Mouse (Mus musculus) intestine, postnatal 0 days (tissue): ENCODE measurements around the gene Fip1l1. TPM values are rescaled to one million over a fixed set of nuclear protein-coding genes. Genes with fewer than 3 reads are reported as not detected.
A peak's percentile ranks its signal among the peaks of the same experiment; 100 is the strongest.

Experiments
- ATAC-seq: fragments of 200-750 bp; cut with Nextera tagmentation; 2 replicates; pipeline ENCODE4 v1.8.0; 2017; ENCODE audit warnings: mild to moderate bottlenecking, moderate TSS enrichment, moderate library complexity
- H3K27ac ChIP-seq: fragments of 300-500 bp; sonication (generic); 2 replicates; pipeline ENCODE4 v1.5.1; 2014; ENCODE audit warnings: mild to moderate bottlenecking, low read depth, low read length, moderate library complexity
- H3K27me3 ChIP-seq: fragments of 300-500 bp; sonication (generic); replicated peaks from 2 replicates; pipeline ENCODE4 v1.6.1; 2014; ENCODE audit warnings: low read length, mixed read lengths; ENCODE audit not compliant: control insufficient read depth, insufficient read depth
- H3K36me3 ChIP-seq: fragments of 300-500 bp; sonication (generic); 2 replicates; pipeline ENCODE4 v1.6.1; 2014; ENCODE audit warnings: mild to moderate bottlenecking, moderate library complexity; ENCODE audit not compliant: control insufficient read depth, insufficient read depth
- H3K4me1 ChIP-seq: fragments of 300-500 bp; sonication (generic); replicated peaks from 2 replicates; pipeline ENCODE4 v1.6.1; 2014; ENCODE audit warnings: antibody characterized with exemption, low read length, mixed read lengths; ENCODE audit not compliant: control insufficient read depth, insufficient read depth
- H3K4me2 ChIP-seq: fragments of 300-500 bp; sonication (generic); replicated peaks from 2 replicates; pipeline ENCODE4 v1.6.1; 2014; ENCODE audit warnings: low read depth, mild to moderate bottlenecking, moderate library complexity
- H3K4me3 ChIP-seq: fragments of 300-500 bp; sonication (generic); 2 replicates; pipeline ENCODE4 v1.5.1; 2014; ENCODE audit warnings: low read depth, low read length
- H3K9ac ChIP-seq: fragments of 300-500 bp; sonication (generic); 2 replicates; pipeline ENCODE4 v1.6.1; 2014; ENCODE audit warnings: mild to moderate bottlenecking, low read depth, low read length
- H3K9me3 ChIP-seq: fragments of 300-500 bp; sonication (generic); 2 replicates; pipeline ENCODE4 v1.6.1; 2016; ENCODE audit warnings: mixed run types; ENCODE audit not compliant: control insufficient read depth
- CTCF ChIP-seq: sonication (generic); IDR thresholded peaks from 2 replicates; pipeline ENCODE4 v1.5.1; 2016; ENCODE audit warnings: low read depth, mild to moderate bottlenecking, control low read depth, antibody characterized with exemption, moderate library complexity
- WGBS: fragments of 180-500 bp; shearing (Covaris S2); extraction: QIAGEN DNeasy Blood & Tissue Kit; methylation state at CpG from one replicate; pipeline ENCODE4 v1.1.7; 2014; 5-methylcytosine and 5-hydroxymethylcytosine counted together
- polyA plus RNA-seq: library from polyadenylated mRNA; unstranded; fragments of >200 nt; fragmentation: Nextera tagmentation; extraction: Ambion mirVana; gene quantifications from 2 replicates; pipeline ENCODE4 v1.2.1, GENCODE M21; 2015

The Fip1l1 gene
- polyA plus RNA-seq, 1 experiment from 2014 or later: 37.7 TPM

- H3K9ac ChIP-seq: no peak overlapping the region
- no peaks in the 10 kb centered on the region for H3K27me3 ChIP-seq
- H3K4me2 ChIP-seq: no peak overlapping the region
- no peak for TF ChIP-seq CTCF
- no peaks in the 10 kb centered on the region for H3K36me3 ChIP-seq
- no peak overlapping the region for H3K27ac ChIP-seq
- no peak for ATAC-seq
- 72% methylated on average over 3 of the region's 3 CpGs for WGBS
- no peaks in the 10 kb centered on the region for H3K4me1 ChIP-seq
- no peaks in the 10 kb centered on the region for H3K9me3 ChIP-seq
- no peak overlapping the region for H3K4me3 ChIP-seq
These were observed 99.1 kb downstream of the Fip1l1 start for GRCm38 (mm10) chr5:74634391-74634790.

- Histone ChIP-seq H3K4me1 (no peaks in the 10 kb centered on the region), H3K27me3 (no peaks in the 10 kb centered on the region), H3K9ac (no peak overlapping the region), H3K4me3 (no peak overlapping the region), H3K4me2 (no peak overlapping the region), H3K27ac (no peak overlapping the region), H3K9me3 (no peaks in the 10 kb centered on the region), H3K36me3 (no peaks in the 10 kb centered on the region)
- TF ChIP-seq CTCF: no peak
- 90% methylated on average over 6 of the region's 6 CpGs for whole genome bisulfite sequencing
- ATAC-seq: no peak
These were observed 104.3 kb downstream of the Fip1l1 start for GRCm38 (mm10) chr5:74639516-74639915.

DNA sequence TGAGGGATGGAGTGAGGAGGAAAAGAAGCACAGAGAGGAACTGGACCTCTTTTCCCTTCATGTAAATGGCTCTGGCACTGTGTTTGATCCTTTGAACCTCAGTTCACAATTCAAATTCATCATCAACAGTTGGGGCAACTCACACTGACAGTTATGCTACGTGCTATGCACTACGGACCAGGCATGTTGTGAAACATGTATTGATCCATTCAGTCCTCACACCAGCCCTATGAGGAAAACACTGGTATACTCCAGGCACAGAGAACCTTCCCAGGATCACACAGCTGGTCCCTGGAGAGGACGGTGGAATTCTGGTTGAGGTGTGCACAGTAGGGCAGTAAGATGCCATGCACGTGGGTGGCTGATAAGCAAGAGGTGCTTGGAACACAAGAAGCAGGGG, 105.3 kb downstream of the Fip1l1 start:
- Histone ChIP-seq H3K27me3 (no peaks in the 10 kb centered on the region), H3K4me3 (no peak overlapping the region), H3K36me3 (no peaks in the 10 kb centered on the region), H3K4me2 (no peak overlapping the region), H3K9ac (no peak overlapping the region), H3K9me3 (no peaks in the 10 kb centered on the region), H3K4me1 (no peaks in the 10 kb centered on the region), H3K27ac (no peak overlapping the region)
- ATAC-seq: no peak
- no peak for TF ChIP-seq CTCF
- WGBS: 80% methylated on average over 4 of the region's 4 CpGs

DNA sequence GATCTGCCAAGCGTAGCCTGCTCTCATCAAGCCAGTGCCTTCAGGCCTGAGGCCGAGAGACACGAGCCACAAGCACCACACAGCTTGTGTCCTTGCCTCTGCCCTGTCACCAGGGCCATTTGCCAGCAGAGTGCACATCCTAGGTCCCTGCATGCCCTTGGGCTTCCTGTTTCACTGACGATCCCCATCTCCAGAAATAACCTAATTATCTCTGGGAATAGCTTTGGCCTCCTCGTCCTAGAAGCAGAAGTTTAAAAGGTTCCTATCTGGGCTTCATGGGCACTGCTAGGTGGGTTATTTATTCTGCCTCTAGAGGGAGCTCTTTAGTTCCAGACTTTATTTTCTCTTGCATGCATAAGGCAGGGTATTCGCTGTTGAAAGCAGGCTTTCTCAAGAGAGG, 105.8 kb downstream of the Fip1l1 start:
- H3K27me3 ChIP-seq: no peaks in the 10 kb centered on the region
- H3K36me3 ChIP-seq: no peaks in the 10 kb centered on the region
- H3K4me3 ChIP-seq: no peak overlapping the region
- H3K27ac ChIP-seq: no peak overlapping the region
- no peak overlapping the region for H3K9ac ChIP-seq
- 62% methylated on average over 6 of the region's 6 CpGs for WGBS
- H3K9me3 ChIP-seq: no peaks in the 10 kb centered on the region
- no peak overlapping the region for H3K4me2 ChIP-seq
- ATAC-seq: no peak
- H3K4me1 ChIP-seq: no peaks in the 10 kb centered on the region
- TF ChIP-seq CTCF: peak; percentile 75

DNA sequence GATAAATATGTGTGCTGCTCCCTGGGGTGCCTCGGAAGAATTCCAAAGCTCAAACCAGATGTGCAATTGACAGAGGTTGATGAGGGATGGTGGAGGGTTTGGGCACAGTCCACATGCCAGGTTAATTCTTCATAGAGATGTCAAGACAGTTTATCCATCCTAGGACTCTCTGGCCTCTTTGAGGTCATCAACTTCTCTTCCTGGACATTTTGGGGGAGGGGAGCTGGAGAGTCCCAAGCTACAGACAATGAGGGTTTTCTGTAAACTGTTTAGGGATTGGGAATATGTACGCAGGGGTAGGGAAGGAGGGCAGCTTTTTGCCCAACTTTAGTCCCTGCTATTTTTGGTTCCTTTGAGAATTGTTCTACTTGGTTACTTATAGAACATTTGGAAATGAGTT, 107.0 kb downstream of the Fip1l1 start:
- WGBS: 68% methylated on average over 2 of the region's 2 CpGs
- no peak for TF ChIP-seq CTCF
- no peak overlapping the region for H3K9ac ChIP-seq
- H3K4me3 ChIP-seq: no peak overlapping the region
- no peaks in the 10 kb centered on the region for H3K4me1 ChIP-seq
- no peak overlapping the region for H3K4me2 ChIP-seq
- H3K36me3 ChIP-seq: no peaks in the 10 kb centered on the region
- H3K27ac ChIP-seq: no peak overlapping the region
- no peaks in the 10 kb centered on the region for H3K27me3 ChIP-seq
- H3K9me3 ChIP-seq: no peaks in the 10 kb centered on the region
- ATAC-seq: no peak

- Histone ChIP-seq H3K36me3 (no peaks in the 10 kb centered on the region), H3K9me3 (no peaks in the 10 kb centered on the region), H3K9ac (no peak overlapping the region), H3K4me2 (no peak overlapping the region), H3K4me3 (no peak overlapping the region), H3K27ac (no peak overlapping the region), H3K27me3 (no peaks in the 10 kb centered on the region), H3K4me1 (no peaks in the 10 kb centered on the region)
- no peak for ATAC-seq
- WGBS: 47% methylated on average over 5 of the region's 6 CpGs
- TF ChIP-seq CTCF: no peak
These were observed 112.3 kb downstream of the Fip1l1 start for GRCm38 (mm10) chr5:74647584-74647984.

DNA sequence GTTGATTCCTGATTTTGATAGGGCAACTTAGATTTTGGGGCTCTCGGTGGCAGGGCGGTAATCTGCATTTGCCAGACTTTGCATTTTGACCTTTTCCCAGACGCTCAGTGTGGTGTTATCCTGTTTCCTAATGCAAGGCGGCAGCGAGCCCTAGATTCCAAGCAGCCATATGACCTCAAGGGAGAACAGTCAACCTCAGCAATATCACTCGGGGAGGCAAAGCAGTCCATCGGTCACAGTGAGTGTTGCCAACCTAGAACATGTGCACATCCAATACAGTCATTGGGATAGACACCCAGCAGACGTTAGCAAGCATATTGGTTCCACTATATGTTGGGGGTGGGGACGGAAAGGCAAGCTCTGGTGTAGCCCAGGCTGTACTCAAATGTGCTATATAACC, 113.0 kb downstream of the Fip1l1 start:
- Histone ChIP-seq H3K4me1 (no peaks in the 10 kb centered on the region), H3K4me3 (no peak overlapping the region), H3K27me3 (no peaks in the 10 kb centered on the region), H3K4me2 (no peak overlapping the region), H3K9ac (no peak overlapping the region), H3K9me3 (no peaks in the 10 kb centered on the region), H3K36me3 (no peaks in the 10 kb centered on the region), H3K27ac (no peak overlapping the region)
- ATAC-seq: no peak
- 71% methylated on average over 9 of the region's 9 CpGs for WGBS
- no peak for TF ChIP-seq CTCF

Other genes with a start within 250 kb of the Fip1l1 start
- gene Scfd2, start 3.7 kb upstream of the Fip1l1 start, polyA plus RNA-seq: 16.8 and 17.6 TPM in 2 replicates
- gene Lnx1, start 167.5 kb downstream of the Fip1l1 start, polyA plus RNA-seq: 5.0 and 5.5 TPM in 2 replicates